Mouse (Mus musculus): ENCODE measurements around the gene Cald1.

Cald1 gene

DNA sequence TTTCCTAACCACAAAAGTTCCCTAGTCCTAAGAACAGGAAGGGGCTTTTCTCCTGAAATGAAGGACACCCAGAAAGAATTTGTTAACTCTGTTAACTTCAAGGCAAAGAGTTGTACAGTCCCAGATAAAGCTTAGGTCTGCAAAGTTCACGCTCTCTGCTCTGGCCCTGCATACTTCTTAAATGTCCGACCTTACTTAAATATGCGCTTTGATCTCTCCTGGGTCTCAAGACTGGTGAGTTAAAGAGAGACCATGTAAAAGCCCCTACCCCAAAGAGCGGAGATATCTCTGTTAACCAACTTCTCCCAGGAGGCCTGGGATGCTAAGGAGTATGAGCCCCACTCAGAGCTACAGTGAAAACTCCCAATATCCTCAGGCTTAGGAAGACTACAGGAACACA is 119.4 kb downstream of the Cald1 start:
- no peak for DNase-seq (ENCODE audit: low spot score)

GRCm38 (mm10) chr6:34719141-34719680 is 120.9 kb downstream of the Cald1 start:
- DNase-seq (ENCODE audit: low spot score) = no peak

GRCm38 (mm10) chr6:34720447-34720846 is 122.1 kb downstream of the Cald1 start:
- DNase-seq (ENCODE audit: low spot score) = no peak

GRCm38 (mm10) chr6:34721740-34722139 is 123.4 kb downstream of the Cald1 start:
- no peak for DNase-seq (ENCODE audit: low spot score)

DNA sequence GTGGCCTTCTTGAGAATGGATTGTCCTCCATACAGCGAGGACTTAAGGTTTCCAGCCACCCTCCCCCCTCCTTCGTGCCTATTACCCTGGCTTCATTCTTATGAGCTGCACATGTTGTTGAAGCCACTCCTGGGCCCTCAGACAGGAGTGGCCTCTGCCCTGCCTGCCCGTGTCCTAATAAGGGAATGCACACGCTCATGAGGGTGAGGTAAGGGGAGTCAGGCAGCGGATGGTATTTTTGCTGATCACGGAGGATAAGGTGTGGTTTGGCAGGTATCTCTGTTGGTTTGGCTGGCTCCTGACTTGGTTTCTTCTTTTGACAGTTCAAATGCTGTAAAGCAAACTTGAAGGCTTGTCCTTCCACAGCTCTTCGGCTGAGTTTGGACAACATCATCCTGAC is 124.4 kb downstream of the Cald1 start:
- DNase-seq (ENCODE audit: low spot score) = no peak

DNA sequence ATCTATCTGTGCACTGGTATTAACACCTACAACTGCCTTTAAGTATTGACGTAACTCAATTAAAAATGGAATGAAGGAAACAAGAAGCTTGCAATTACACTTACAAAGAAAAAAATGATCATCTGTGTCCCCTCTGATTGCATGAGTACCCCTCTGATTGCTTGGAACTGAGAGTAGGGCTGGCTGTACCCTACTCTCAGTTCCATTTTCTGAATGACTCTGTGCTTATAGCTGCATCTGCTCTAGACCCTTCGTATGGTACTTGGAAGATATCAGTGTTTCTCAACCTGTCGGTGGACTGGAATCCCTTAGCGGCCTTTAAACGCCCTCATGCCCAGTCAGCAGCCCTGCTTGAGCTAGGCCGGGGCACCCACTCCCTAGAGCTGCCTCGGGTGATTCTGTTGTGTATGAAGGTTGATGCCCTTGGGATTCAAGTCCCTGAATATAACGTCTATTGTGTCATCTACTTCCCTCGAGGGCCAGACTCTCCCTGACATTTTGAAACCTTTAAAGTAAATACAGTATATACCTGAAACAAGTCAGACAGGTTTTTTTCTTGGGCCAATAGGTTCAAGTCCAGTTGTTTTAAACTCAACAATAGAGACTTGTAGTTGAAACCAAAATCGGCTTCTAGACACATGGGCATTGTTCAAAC is 125.1 kb downstream of the Cald1 start:
- no peak for DNase-seq (ENCODE audit: low spot score)

DNA sequence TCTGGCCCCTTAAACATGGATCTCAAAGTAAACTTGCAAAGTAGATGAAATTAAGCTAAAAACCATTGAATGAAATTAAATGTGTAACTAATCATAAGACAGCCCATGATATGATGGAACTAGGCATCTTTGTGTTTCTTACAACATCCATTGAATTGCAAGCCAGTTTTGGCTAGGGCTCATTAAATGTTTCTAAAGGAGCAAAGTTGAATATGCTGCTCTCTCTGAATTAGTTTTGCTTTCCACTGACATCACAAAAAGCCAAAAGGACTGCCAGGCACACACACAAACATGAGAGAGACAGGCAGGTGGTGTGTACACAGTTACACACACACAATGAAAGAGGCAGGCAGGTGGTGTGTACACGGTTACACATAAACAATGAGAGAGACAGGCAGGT is 127.4 kb downstream of the Cald1 start:
- DNase-seq (ENCODE audit: low spot score) = no peak

DNA sequence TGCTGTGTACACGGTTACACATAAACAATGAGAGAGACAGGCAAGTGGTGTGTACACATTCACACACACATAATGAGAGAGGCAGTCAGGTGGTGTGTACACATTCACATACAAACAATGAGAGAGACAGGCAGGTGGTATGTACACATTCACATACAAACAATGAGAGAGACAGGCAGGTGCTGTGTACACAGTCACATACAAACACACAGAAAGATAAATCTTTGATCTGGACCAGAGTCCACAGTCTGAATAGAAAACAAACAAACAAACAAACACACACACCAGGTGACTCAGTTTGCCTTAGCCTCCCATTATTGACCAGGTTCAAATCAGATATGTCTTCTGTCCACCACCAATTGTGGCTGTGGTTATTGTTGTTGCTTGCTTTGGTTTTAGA is 127.8 kb downstream of the Cald1 start:
- no peak for DNase-seq (ENCODE audit: low spot score)

GRCm38 (mm10) chr6:34727316-34727983 is 129.2 kb downstream of the Cald1 start:
- DNase-seq (ENCODE audit: low spot score) = no peak

DNA sequence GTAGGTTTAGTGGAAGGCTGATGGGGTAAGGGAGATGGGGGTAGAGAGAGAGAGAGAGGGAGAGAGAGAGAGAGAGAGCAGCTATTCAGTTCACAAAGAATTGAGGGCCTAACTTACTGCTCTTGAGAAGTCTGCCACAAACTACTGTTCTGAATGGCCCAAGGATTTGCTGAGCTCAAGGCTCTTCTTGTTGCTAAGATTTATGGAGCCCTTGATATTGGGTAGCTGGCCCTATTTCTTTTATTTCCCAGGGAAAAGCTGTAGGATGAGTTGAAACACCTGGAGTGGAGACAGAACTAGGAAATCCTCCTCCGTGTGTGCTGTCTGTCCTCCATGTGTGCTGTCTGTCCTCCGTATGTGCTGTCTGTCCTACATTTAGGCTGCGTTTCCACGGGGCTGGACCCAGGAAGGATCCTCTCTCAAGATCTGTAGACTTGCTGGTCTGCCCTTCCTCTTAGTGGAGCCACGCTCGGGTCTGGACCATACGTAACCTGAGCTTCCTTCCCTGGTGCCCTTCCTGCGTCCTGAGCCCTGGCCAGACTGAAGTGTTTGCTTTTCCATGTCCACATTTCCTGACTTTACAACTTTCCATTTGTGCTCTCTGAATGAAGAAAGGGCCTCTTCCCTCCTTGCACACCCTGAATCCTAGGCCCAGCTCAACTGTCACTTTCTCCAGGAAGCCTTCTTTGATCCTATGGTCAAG is 131.3 kb downstream of the Cald1 start:
- no peak for DNase-seq (ENCODE audit: low spot score)

GRCm38 (mm10) chr6:34731007-34731406 is 132.7 kb downstream of the Cald1 start:
- no peak for DNase-seq (ENCODE audit: low spot score)

DNA sequence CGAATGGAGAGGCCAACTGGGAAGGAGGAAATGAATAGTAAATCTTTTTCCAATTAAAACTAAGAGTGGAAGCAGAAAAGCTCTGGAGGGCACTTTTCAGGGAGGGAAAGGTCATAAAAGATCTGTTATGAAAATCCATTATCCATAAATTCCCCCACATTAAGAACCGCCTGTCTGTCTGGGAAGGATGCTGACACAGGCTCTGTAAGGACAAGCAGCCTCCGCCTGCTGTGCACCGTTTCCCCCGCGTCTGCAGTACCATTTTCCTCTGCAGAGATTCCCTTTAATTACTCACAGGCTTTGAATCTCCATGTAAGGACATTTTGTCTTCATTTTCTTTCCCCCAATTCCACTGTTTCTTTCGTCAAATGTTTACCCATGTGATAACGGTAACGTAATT is 133.2 kb downstream of the Cald1 start:
- DNase-seq (ENCODE audit: low spot score) = no peak

GRCm38 (mm10) chr6:34734940-34735695 is 136.8 kb downstream of the Cald1 start:
- DNase-seq (ENCODE audit: low spot score) = no peak

- DNase-seq (ENCODE audit: low spot score) = no peak
Measured at GRCm38 (mm10) chr6:34736934-34737333, 138.6 kb downstream of the Cald1 start.

DNA sequence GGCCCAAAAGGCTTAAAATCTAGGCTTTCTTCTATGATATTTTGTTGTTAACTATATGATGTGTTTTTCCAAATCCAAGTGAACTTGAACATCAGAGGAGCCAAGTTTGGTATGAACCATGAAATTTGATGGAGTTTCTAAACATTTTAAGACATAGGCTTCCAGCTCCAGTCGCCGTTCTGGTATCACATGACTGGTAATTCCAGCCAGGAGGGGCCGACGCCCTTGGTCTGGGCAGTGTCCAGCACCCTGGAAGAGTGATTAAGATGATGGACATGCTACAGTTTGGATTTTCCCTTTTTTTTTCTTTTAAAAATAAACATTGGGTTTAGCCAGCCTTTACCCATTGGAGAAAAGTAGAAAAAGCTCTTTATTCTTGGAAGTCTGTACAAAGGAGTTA is 145.6 kb downstream of the Cald1 start:
- no peak for DNase-seq (ENCODE audit: low spot score)

- no peak for DNase-seq (ENCODE audit: low spot score)
Measured at GRCm38 (mm10) chr6:34747846-34748245, 149.5 kb downstream of the Cald1 start.

DNA sequence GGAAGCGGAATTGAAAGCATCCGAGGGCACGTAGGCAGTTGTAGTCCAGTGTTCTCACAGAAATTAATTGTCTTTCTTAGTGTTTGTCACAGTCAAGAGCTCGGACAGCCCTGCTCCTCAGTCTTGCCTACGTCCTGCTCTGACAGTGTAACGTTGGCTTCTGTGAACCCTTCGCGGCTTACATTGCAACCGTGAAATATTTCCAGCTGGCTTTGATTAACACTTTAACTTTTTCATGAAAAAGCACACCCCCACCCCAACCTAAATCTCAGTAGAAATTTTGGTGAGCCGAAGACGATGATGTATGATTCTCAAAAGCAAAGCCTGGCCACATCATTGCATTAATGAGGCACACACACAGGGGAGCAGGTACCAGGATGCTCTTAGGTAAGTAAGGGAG is 150.3 kb downstream of the Cald1 start:
- DNase-seq (ENCODE audit: low spot score) = no peak

DNA sequence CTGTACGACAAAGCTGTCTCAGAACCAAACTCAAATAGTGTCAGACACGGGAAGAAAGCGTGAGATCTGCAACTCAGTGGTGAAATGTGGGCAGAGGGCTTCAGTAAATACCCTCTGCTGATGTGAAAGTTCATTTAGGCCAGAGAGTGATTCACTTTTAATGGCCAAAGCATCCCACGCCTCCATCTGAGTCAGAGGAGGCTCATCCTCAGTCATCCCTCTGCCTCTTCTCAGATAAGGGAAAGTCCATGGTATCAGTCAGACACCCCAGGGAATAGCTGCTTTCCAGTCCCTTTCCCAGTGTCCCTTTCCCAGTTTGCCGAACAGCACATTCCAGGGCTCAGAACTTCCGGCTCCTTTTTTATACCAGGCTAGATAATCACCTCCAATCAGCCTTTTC is 151.2 kb downstream of the Cald1 start:
- no peak for DNase-seq (ENCODE audit: low spot score)

- DNase-seq (ENCODE audit: low spot score) = peak; percentile 10
Measured at GRCm38 (mm10) chr6:34750487-34751120, 152.3 kb downstream of the Cald1 start.

- DNase-seq (ENCODE audit: low spot score) = no peak
Measured at GRCm38 (mm10) chr6:34751625-34752024, 153.3 kb downstream of the Cald1 start.

DNA sequence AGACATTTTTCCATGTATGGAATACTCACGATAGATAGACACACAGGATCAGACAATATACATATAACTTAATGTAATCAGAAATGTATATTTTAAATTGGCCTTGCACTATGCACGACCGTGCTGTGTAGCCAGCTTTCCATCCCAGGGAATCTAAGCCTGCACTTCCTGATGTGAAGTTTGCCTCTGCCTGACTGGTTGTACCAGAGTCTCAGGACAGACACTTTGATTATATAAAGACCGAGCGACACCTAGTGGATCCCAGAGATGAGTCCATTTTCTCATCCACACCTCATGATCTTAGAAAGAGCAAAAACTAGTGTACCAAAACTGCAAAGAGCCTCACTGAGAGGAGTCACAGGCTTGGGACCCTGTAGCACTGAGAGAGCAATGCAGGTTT is 156.1 kb downstream of the Cald1 start:
- DNase-seq (ENCODE audit: low spot score) = peak; percentile 66

- DNase-seq (ENCODE audit: low spot score) = no peak
Measured at GRCm38 (mm10) chr6:34758340-34758739, 160.0 kb downstream of the Cald1 start.
